In the genomic region with DNA sequence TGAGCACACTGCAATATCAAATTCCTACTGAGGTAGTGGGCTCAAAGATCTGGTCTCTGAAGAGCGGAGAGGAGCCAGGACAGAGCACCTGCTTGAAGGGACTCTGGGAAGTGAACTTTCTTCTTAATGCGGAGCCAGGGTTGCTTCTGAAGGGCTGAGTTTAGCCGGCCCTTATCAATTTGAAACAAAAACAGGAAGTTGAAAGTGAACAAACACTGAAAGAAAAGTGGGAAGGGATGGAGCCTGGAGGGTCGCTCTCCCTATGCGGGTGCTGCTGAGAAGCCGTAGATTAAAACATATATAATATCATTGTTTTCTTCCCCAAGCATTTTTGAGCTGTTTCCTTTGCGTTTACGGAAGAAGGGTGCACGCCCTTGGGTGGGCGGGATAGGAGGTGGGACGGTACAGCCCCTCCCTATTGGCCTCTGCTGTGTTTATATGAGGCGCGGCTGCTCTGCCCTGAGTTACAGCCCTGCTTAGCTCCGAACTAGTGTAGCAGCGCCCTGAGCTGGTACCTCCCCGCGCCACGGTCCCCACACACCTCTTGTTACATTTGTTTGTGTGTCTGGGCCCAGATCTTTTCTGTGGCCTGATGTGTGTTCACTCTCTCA, we compare ENCODE assay signal across 8 mouse cellular contexts. TPM values are rescaled to one million over a fixed set of nuclear protein-coding genes. Genes with fewer than 3 reads are reported as not detected.
DNase-seq lines count a peak whose midpoint lies in the region; ATAC-seq and TF ChIP-seq lines count a peak whose summit lies in the region.

Gene Fmo5 (plus strand): TSS at position 414 of the 611 bp plus-strand sequence.

- peak; percentile 12 to 40 for DNase-seq in cerebellum, postnatal 10 days
- no peak for DNase-seq in cerebellum, adult 18-20 months
- peak; percentile 39 for DNase-seq in fibroblast of lung, adult 2 months (ENCODE audit: low read depth)
- DNase-seq in heart, postnatal 14 days = peak; percentile 74 to 76
- peak; percentile 71 to 80 for DNase-seq in kidney, postnatal 4 days
- DNase-seq in spleen, adult 2 months (ENCODE audit: low read depth in 1 of 2, low spot score in 2 of 2) = peak; percentile 38 to 74
- no peak for DNase-seq in right cerebral cortex, postnatal 14 days

- 2% methylated on average over 18 of the region's 18 CpGs for WGBS in spleen, adult 2 months

- H3K27me3 ChIP-seq in spleen, adult 2 months (ENCODE audit: control insufficient read depth, insufficient read depth, low read length) = no peaks in the 10 kb centered on the region

- H3K4me3 ChIP-seq in spleen, adult 2 months (ENCODE audit: extremely low read depth, insufficient read depth, insufficient read length) = peak within 1 kb of the TSS; percentile 62

- H3K4me1 ChIP-seq in spleen, adult 2 months (ENCODE audit: control insufficient read depth, insufficient read depth, insufficient read length) = peaks cover 7% of the 10 kb centered on the region; the same call in 1 of the 2 replicates

- TF ChIP-seq CTCF in spleen, adult 2 months (IDR thresholded peaks at IDR 0.05; ENCODE audit: extremely low read depth, insufficient read depth, insufficient read length, insufficient replicate concordance) = no peak

- peak; percentile 6; the same call in 1 of the 2 replicates for TF ChIP-seq POLR2A in spleen, adult 2 months (IDR thresholded peaks at IDR 0.05; ENCODE audit: low read depth, low read length)

- ATAC-seq in megakaryocyte-erythroid progenitor cell, adult 5-6 weeks (replicated peaks; ENCODE audit: low FRiP score, low TSS enrichment, poor library complexity, severe bottlenecking) = peak; percentile 100

- intact Hi-C loops in heart, postnatal 14 days (cut with DNase I) = no loop called here

- peak within 1 kb of the TSS; percentile 50 for H3K27ac ChIP-seq in spleen, adult 2 months (ENCODE audit: insufficient read depth, low read length)

- H3K36me3 ChIP-seq in spleen, adult 2 months (ENCODE audit: control insufficient read depth, insufficient read depth, low read length) = no peaks in the 10 kb centered on the region

RNA-seq across cellular contexts. Expression of gene Fmo5, which starts in this region (rescaled TPM):
- 1 to 10 TPM; 8.0 to 9.6 TPM for total RNA-seq in heart, postnatal 14 days (2021)
- 1.7 and 3.3 TPM in 2 replicates for total RNA-seq in megakaryocyte-erythroid progenitor cell, adult 5-6 weeks (2014; fragmentation: Nextera tagmentation)
- 1.5 and 2.0 TPM in 2 replicates for total RNA-seq in megakaryocyte-erythroid progenitor cell, adult 5-6 weeks (2017)
- polyA plus RNA-seq in spleen, adult 2 months (2012; rRNA removed) = 2.2 and 3.0 TPM in 2 replicates

Comparison
In these comparisons a context has a peak if more than half of its experiments do, and no peak if none do; other contexts are left out.
1. DNase-seq: peak in cerebellum, postnatal 10 days (2 of 2), fibroblast of lung, adult 2 months (single experiment), heart, postnatal 14 days (2 of 2), kidney, postnatal 4 days (2 of 2) and spleen, adult 2 months (2 of 2); none in cerebellum, adult 18-20 months (0 of 2) and right cerebral cortex, postnatal 14 days (single experiment).